Mouse (Mus musculus): ENCODE data around the gene Rfx6.

Gene Rfx6

GRCm38 (mm10) chr10:51677548-51678250 is at the start of gene Rfx6:
Rfx6 (plus strand) TSS chr10:51677756.
- DNase-seq: no peak

DNA sequence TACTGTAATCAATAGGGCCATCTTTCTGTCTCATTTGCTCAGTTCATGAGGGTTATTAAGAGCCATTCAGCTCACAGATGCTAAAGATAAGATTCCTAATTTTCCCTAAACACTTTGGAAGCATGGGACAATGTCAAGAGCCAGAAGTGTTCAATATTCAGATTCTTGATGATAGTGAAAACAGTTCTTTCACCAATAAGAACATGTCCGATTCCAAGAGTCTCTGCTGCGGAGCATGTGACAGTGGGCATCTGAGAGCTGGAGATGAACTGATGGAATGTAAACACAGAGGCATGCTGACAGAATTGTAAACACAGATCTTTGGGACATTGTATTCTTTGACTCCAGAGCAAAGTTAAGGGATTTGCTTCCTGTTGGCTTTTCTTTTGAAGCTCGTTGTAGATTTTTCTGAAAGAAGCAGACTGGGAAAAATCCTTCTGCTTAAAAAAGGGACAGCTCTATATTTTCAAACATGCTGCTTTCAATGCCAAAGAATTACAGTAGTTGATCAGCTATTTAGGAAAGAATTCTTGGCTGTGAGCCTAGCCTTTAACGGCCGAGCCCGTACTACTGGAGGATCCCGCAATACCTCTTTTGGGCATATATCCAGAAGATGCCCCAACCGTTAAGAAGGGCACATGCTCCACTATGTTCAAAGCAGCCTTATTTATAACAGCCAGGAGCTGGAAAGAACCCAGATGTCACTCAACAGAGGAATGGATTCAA is 46.0 kb upstream of the Rfx6 start, which contains the start of gene Gprc6a:
Gene Gprc6a (minus strand): TSS at position 51 of the 726 bp plus-strand sequence.
- DNase-seq: no peak

GRCm38 (mm10) chr10:51649506-51650221 is 27.9 kb upstream of the Rfx6 start:
- DNase-seq: no peak

- DNase-seq: no peak
These were observed 20.2 kb upstream of the Rfx6 start for GRCm38 (mm10) chr10:51657324-51657723.

- DNase-seq: no peak
These were observed 8.2 kb upstream of the Rfx6 start for GRCm38 (mm10) chr10:51669334-51669733.

GRCm38 (mm10) chr10:51671583-51671982 is 6.0 kb upstream of the Rfx6 start:
- no peak for DNase-seq

GRCm38 (mm10) chr10:51672082-51672779 is 5.3 kb upstream of the Rfx6 start:
- DNase-seq: no peak

GRCm38 (mm10) chr10:51678251-51678639 is 689 bp downstream of the Rfx6 start:
- no peak for DNase-seq

DNA sequence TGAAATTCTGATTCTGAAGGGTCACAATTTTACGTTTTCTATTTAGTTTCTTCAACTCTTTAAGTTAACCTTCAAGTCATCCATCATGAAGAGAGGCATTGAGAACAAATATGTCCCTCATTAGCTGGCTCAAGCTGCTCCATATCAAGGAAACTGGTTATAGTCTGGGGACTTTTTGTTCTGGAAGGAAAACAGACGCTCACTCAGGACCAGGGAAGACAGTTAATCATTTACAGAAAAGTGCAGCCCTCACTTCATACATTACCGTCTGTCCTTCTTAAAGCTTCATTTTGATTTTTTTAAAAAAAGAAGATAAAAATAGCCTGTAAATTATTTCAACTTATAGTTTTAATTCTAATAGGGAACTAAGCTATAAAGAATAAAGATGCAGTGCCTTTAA is 43.3 kb downstream of the Rfx6 start:
- DNase-seq: no peak

GRCm38 (mm10) chr10:51761436-51761835 is 83.9 kb downstream of the Rfx6 start:
- no peak for DNase-seq

- no peak for DNase-seq
These were observed 85.7 kb downstream of the Rfx6 start for GRCm38 (mm10) chr10:51763241-51763640.

GRCm38 (mm10) chr10:51768445-51768844 is 90.9 kb downstream of the Rfx6 start:
- DNase-seq: no peak

GRCm38 (mm10) chr10:51769252-51769651 is 91.7 kb downstream of the Rfx6 start:
- no peak for DNase-seq

DNA sequence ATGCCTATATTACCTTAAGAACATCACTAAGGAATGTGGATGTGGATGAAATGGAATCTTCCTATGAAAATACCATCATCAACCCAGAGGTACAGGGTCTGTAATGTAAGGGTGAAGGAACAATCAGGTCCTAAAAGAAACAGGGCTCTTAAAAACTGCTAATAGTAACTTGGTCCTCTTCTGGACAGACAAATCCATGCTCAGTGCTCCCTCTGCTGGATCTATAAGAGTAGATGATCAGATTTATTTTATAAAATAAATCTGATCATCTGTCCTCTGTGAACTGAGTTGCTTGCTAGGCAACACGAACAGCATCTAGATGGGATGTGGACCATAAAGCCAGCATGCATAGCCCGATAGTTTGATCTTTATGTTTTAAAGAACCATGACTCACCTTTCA is 102.1 kb downstream of the Rfx6 start:
- no peak for DNase-seq

Data from B cell, adult 2 months (primary cell).